Mouse (Mus musculus): ENCODE data around the gene Nos1ap. TPM values are rescaled to one million over a fixed set of nuclear protein-coding genes. Genes with fewer than 3 reads are reported as not detected.

The Nos1ap gene
- polyA plus RNA-seq, 1 experiment from 2014 or later: 6.0 TPM

DNA sequence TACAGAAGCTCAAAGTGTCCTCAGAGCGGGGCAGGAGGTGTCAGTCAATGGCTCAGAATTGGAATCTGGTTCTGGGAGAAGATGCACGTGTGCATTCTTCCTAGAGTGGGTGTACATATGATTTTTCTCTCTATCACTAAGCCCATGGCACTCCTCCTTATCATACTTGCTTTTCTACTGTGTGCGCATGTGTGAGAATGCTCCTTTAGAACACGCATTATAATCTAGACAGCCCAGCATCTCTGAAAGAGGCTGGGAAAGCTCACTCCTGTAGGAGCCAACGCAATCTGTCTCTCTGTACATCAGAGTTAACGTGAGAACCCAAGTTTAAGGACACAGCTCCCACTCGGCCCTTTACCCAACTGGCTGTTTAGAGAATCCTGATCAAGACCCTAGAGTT lies 99.7 kb downstream of the Nos1ap start:
- Histone ChIP-seq H3K27me3 (ENCODE audit: insufficient read depth, low read length) (no peaks in the 10 kb centered on the region), H3K27ac (ENCODE audit: low read depth) (no peak overlapping the region), H3K9ac (replicated peaks) (no peak overlapping the region), H3K4me3 (ENCODE audit: low read depth, low read length) (no peak overlapping the region), H3K9me3 (ENCODE audit: low read length) (no peaks in the 10 kb centered on the region), H3K4me2 (ENCODE audit: low read depth, low read length) (no peak overlapping the region), H3K36me3 (replicated peaks; ENCODE audit: insufficient read depth, low read length) (no peaks in the 10 kb centered on the region), H3K4me1 (ENCODE audit: insufficient read depth) (peaks cover 9% of the 10 kb centered on the region)
- no peak for ATAC-seq
- DNase-seq: no peak
- no peak for TF ChIP-seq EP300 (IDR thresholded peaks at IDR 0.05; ENCODE audit: low read depth)
- no peak for TF ChIP-seq CTCF (IDR thresholded peaks at IDR 0.05; ENCODE audit: low read depth)
- 78% methylated on average over 7 of the region's 7 CpGs for WGBS (ENCODE audit: insufficient replicate concordance)

DNA sequence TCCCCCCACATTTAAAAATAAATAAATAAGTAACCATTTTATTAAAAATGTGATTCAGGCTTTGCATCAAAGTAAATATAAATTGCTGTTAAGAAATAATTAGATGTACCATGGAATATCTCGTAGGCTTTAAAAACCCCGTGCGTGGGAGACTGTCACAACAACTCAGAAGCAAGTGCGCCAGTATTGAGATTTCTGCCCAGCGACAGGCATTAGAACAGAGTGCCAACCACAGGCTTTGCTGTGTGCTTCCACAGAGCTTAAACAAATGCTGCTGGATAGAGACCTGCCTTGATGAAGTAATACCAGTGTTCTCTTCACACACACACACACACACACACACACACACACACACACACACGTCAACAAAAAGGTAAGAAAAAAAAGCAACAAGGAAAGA lies 100.2 kb downstream of the Nos1ap start:
- Histone ChIP-seq H3K9me3 (ENCODE audit: low read length) (no peaks in the 10 kb centered on the region), H3K9ac (replicated peaks) (no peak overlapping the region), H3K27ac (ENCODE audit: low read depth) (no peak overlapping the region), H3K27me3 (ENCODE audit: insufficient read depth, low read length) (no peaks in the 10 kb centered on the region), H3K4me1 (ENCODE audit: insufficient read depth) (peaks cover 9% of the 10 kb centered on the region; the same call in 1 of the 2 replicates), H3K4me3 (ENCODE audit: low read depth, low read length) (no peak overlapping the region), H3K4me2 (ENCODE audit: low read depth, low read length) (no peak overlapping the region), H3K36me3 (replicated peaks; ENCODE audit: insufficient read depth, low read length) (no peaks in the 10 kb centered on the region)
- no peak for DNase-seq
- ATAC-seq: no peak
- TF ChIP-seq EP300 (IDR thresholded peaks at IDR 0.05; ENCODE audit: low read depth) (no peak), CTCF (IDR thresholded peaks at IDR 0.05; ENCODE audit: low read depth) (no peak)
- WGBS (ENCODE audit: insufficient replicate concordance): 81% methylated on average over 6 of the region's 6 CpGs

DNA sequence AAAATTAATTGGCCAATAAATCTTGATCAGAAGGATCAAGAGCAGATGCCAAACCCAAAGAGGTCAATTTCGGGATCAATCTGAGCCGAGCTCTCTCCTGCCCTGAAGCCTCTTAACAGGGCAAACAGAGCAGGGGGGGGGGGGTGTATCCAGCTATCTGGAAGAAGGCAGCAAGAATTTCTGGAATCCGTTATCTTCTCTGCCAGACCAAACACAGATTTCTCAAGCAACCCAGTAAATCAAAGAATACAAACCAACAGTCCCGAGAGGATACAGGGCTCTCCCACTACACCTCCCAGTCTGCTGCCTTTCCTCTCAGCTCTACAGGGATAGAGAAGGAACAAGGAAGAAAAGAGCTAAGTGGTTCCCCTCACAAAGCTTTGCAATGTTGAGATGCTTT lies 104.5 kb downstream of the Nos1ap start:
- TF ChIP-seq CTCF (IDR thresholded peaks at IDR 0.05; ENCODE audit: low read depth): no peak
- TF ChIP-seq EP300 (IDR thresholded peaks at IDR 0.05; ENCODE audit: low read depth): no peak
- DNase-seq (no peak), ATAC-seq (no peak)
- H3K9me3 ChIP-seq (ENCODE audit: low read length): no peaks in the 10 kb centered on the region
- no peak overlapping the region for H3K4me2 ChIP-seq (ENCODE audit: low read depth, low read length)
- H3K36me3 ChIP-seq (replicated peaks; ENCODE audit: insufficient read depth, low read length): no peaks in the 10 kb centered on the region
- no peak overlapping the region for H3K27ac ChIP-seq (ENCODE audit: low read depth)
- 59% methylated on average over 4 of the region's 4 CpGs for WGBS (ENCODE audit: insufficient replicate concordance)
- H3K27me3 ChIP-seq (ENCODE audit: insufficient read depth, low read length): no peaks in the 10 kb centered on the region
- no peak overlapping the region for H3K4me3 ChIP-seq (ENCODE audit: low read depth, low read length)
- H3K9ac ChIP-seq (replicated peaks): no peak overlapping the region
- H3K4me1 ChIP-seq (ENCODE audit: insufficient read depth): peaks cover 17% of the 10 kb centered on the region

DNA sequence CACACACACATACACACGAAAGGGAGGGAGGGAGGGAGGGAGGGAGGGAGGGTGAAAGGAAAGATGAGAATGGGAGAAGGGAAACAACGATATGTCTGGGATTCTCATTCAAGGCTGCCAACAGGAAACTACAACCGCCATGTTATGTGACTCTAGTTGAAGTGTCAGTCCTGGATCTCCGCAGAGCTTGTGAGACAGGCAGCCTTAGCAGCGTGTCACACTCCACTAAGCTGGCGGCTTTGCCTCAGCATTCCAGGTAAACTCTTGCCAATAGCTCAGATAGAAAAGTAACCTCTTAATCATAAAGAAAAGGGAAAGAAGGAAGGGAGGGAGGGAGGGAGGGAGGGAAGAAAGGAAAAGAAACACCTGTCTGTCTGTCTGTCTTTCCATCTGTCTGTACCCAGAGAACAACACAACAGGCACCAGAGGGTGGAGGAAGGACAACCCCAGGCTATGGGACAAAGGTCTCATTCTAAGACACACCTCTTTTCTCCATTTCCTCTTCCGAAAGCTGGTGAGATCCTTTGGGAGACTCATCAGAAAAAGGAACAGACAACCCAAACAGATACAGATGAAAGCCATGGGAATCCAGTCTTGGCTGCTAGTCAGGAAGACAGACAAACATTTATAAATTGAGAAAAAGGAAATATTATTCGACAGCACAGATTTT lies 107.3 kb downstream of the Nos1ap start:
- Histone ChIP-seq H3K27me3 (ENCODE audit: insufficient read depth, low read length) (no peaks in the 10 kb centered on the region), H3K36me3 (replicated peaks; ENCODE audit: insufficient read depth, low read length) (no peaks in the 10 kb centered on the region), H3K27ac (ENCODE audit: low read depth) (no peak overlapping the region), H3K9me3 (ENCODE audit: low read length) (no peaks in the 10 kb centered on the region), H3K4me2 (ENCODE audit: low read depth, low read length) (no peak overlapping the region), H3K9ac (replicated peaks) (no peak overlapping the region), H3K4me3 (ENCODE audit: low read depth, low read length) (no peak overlapping the region), H3K4me1 (ENCODE audit: insufficient read depth) (peaks cover 32% of the 10 kb centered on the region)
- ATAC-seq: no peak
- TF ChIP-seq EP300 (IDR thresholded peaks at IDR 0.05; ENCODE audit: low read depth): no peak
- TF ChIP-seq CTCF (IDR thresholded peaks at IDR 0.05; ENCODE audit: low read depth): no peak
- 80% methylated on average over 7 of the region's 8 CpGs for WGBS (ENCODE audit: insufficient replicate concordance)
- DNase-seq: no peak

DNA sequence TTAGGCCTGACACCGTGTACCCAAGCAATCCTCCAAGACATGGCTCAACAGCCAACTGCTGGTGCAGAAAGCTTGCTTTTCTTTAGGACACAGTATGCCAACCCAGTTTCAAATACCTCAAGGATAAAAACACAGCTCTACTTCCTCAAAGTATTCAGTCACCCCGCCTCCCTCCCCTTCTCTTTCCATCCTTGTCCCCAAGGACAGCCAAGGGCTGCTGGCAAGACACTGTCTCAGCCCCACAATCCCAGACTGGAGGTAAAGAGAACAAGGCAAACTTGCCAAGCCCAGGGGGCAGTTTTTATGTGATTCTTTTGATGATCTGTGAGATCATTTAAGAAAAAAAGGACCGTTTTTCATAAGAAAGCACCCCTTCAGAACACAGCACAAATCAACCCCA lies 108.6 kb downstream of the Nos1ap start:
- DNase-seq: no peak
- H3K36me3 ChIP-seq (replicated peaks; ENCODE audit: insufficient read depth, low read length): no peaks in the 10 kb centered on the region
- H3K9ac ChIP-seq (replicated peaks): no peak overlapping the region
- H3K4me1 ChIP-seq (ENCODE audit: insufficient read depth): peaks cover 35% of the 10 kb centered on the region
- ATAC-seq: no peak
- TF ChIP-seq EP300 (IDR thresholded peaks at IDR 0.05; ENCODE audit: low read depth) (no peak), CTCF (IDR thresholded peaks at IDR 0.05; ENCODE audit: low read depth) (no peak)
- 50% methylated on average over 3 of the region's 3 CpGs for WGBS (ENCODE audit: insufficient replicate concordance)
- H3K9me3 ChIP-seq (ENCODE audit: low read length): no peaks in the 10 kb centered on the region
- H3K4me2 ChIP-seq (ENCODE audit: low read depth, low read length): no peak overlapping the region
- H3K27ac ChIP-seq (ENCODE audit: low read depth): no peak overlapping the region
- H3K4me3 ChIP-seq (ENCODE audit: low read depth, low read length): no peak overlapping the region
- H3K27me3 ChIP-seq (ENCODE audit: insufficient read depth, low read length): no peaks in the 10 kb centered on the region

DNA sequence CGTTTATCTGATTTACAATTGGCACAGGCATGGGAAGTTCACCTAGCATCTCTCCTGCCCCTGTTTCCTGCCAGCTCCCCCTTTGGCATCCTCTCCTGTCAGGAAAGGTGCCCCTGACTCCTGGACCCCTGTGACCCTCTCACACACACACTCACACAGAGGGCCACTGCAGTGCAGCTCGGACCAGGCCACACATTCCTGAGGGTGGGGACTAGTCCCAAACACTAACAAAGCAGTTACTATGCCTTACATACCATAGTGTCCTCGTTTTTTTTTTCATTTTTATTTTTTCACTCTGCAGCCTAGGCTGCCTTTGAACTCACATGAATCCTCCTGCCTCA lies 110.2 kb downstream of the Nos1ap start:
- H3K27ac ChIP-seq (ENCODE audit: low read depth): peak overlapping the region; percentile 88
- TF ChIP-seq CTCF (IDR thresholded peaks at IDR 0.05; ENCODE audit: low read depth) (no peak), EP300 (IDR thresholded peaks at IDR 0.05; ENCODE audit: low read depth) (no peak)
- H3K4me3 ChIP-seq (ENCODE audit: low read depth, low read length): no peak overlapping the region
- H3K9ac ChIP-seq (replicated peaks): 0 out of 2 replicates have a peak overlapping the region, but pooled peaks have one; percentile 44
- H3K36me3 ChIP-seq (replicated peaks; ENCODE audit: insufficient read depth, low read length): no peaks in the 10 kb centered on the region
- H3K4me1 ChIP-seq (ENCODE audit: insufficient read depth): peaks cover 31% of the 10 kb centered on the region
- 24% methylated on average over 3 of the region's 3 CpGs for WGBS (ENCODE audit: insufficient replicate concordance)
- DNase-seq (no peak), ATAC-seq (peak; percentile 28; the same call in 1 of the 2 replicates)
- H3K27me3 ChIP-seq (ENCODE audit: insufficient read depth, low read length): no peaks in the 10 kb centered on the region
- peak overlapping the region; percentile 48; the same call in 1 of the 2 replicates for H3K4me2 ChIP-seq (ENCODE audit: low read depth, low read length)
- no peaks in the 10 kb centered on the region for H3K9me3 ChIP-seq (ENCODE audit: low read length)

Measured in liver, postnatal 0 days (tissue).